Mouse (Mus musculus): Measurements from ENCODE around the gene Lrrk1.

The Lrrk1 gene

GRCm38 (mm10) chr7:66387813-66388521, at the start of gene Lrrk1:
Gene Lrrk1, minus strand, starts transcription at chr7:66388350.
- peak; percentile 43 for DNase-seq (ENCODE audit: low read depth, low spot score)

GRCm38 (mm10) chr7:66434453-66434935, 46.3 kb upstream of the Lrrk1 start:
- peak; percentile 67 for DNase-seq (ENCODE audit: low read depth, low spot score)

GRCm38 (mm10) chr7:66427437-66428161, 39.4 kb upstream of the Lrrk1 start, which contains the start of gene Aldh1a3:
Gene Aldh1a3, minus strand, starts transcription at chr7:66427517.
- no peak for DNase-seq (ENCODE audit: low read depth, low spot score)

GRCm38 (mm10) chr7:66427053-66427436, 38.9 kb upstream of the Lrrk1 start:
- DNase-seq (ENCODE audit: low read depth, low spot score) = no peak

GRCm38 (mm10) chr7:66421903-66422302, 33.8 kb upstream of the Lrrk1 start:
- DNase-seq (ENCODE audit: low read depth, low spot score) = no peak

GRCm38 (mm10) chr7:66418981-66419380, 30.8 kb upstream of the Lrrk1 start:
- DNase-seq (ENCODE audit: low read depth, low spot score) = no peak

- no peak for DNase-seq (ENCODE audit: low read depth, low spot score)
Observed at GRCm38 (mm10) chr7:66416829-66417228, 28.7 kb upstream of the Lrrk1 start.

GRCm38 (mm10) chr7:66413093-66413492, 24.9 kb upstream of the Lrrk1 start:
- no peak for DNase-seq (ENCODE audit: low read depth, low spot score)

GRCm38 (mm10) chr7:66409433-66409832, 21.3 kb upstream of the Lrrk1 start:
- no peak for DNase-seq (ENCODE audit: low read depth, low spot score)

- no peak for DNase-seq (ENCODE audit: low read depth, low spot score)
Observed at GRCm38 (mm10) chr7:66406971-66407370, 18.8 kb upstream of the Lrrk1 start.

- no peak for DNase-seq (ENCODE audit: low read depth, low spot score)
Observed at GRCm38 (mm10) chr7:66405951-66406721, 18.0 kb upstream of the Lrrk1 start.

GRCm38 (mm10) chr7:66405541-66405940, 17.4 kb upstream of the Lrrk1 start:
- no peak for DNase-seq (ENCODE audit: low read depth, low spot score)

GRCm38 (mm10) chr7:66404802-66405201, 16.7 kb upstream of the Lrrk1 start:
- no peak for DNase-seq (ENCODE audit: low read depth, low spot score)

GRCm38 (mm10) chr7:66404141-66404540, 16.0 kb upstream of the Lrrk1 start:
- DNase-seq (ENCODE audit: low read depth, low spot score) = no peak

GRCm38 (mm10) chr7:66402876-66403275, 14.7 kb upstream of the Lrrk1 start:
- no peak for DNase-seq (ENCODE audit: low read depth, low spot score)

- DNase-seq (ENCODE audit: low read depth, low spot score) = no peak
Observed at GRCm38 (mm10) chr7:66401605-66402004, 13.5 kb upstream of the Lrrk1 start.

GRCm38 (mm10) chr7:66397288-66397687, 9.1 kb upstream of the Lrrk1 start:
- DNase-seq (ENCODE audit: low read depth, low spot score) = no peak

GRCm38 (mm10) chr7:66388621-66389532, 727 bp upstream of the Lrrk1 start:
- peak; percentile 86 for DNase-seq (ENCODE audit: low read depth, low spot score)

- DNase-seq (ENCODE audit: low read depth, low spot score) = no peak
Observed at GRCm38 (mm10) chr7:66387419-66387812, 734 bp downstream of the Lrrk1 start.

GRCm38 (mm10) chr7:66386411-66386810, 1.7 kb downstream of the Lrrk1 start:
- no peak for DNase-seq (ENCODE audit: low read depth, low spot score)

GRCm38 (mm10) chr7:66385826-66386225, 2.3 kb downstream of the Lrrk1 start:
- no peak for DNase-seq (ENCODE audit: low read depth, low spot score)
